Mouse (Mus musculus) bone marrow macrophage, adult 2 months (primary cell): ENCODE results near the gene Spin2g. TPM values are rescaled to one million over a fixed set of nuclear protein-coding genes. Genes with fewer than 3 reads are reported as not detected.
"Not testable (repeated sequence)": the region's sequence is repeated elsewhere in the genome, so short reads cannot be mapped to it uniquely, and the experiment has no call there.

ENCODE experiments used
- H3K27ac ChIP-seq: 2 replicates; pipeline ENCODE4 v1.5.1; 2012; ENCODE audit warnings: low read depth, low read length; ENCODE audit not compliant: insufficient read depth
- H3K4me1 ChIP-seq: 2 replicates; pipeline ENCODE4 v1.6.1; 2012; ENCODE audit warnings: low read length; ENCODE audit not compliant: control insufficient read depth, insufficient read depth
- H3K4me3 ChIP-seq: 2 replicates; pipeline ENCODE4 v1.5.1; 2012; ENCODE audit warnings: mild to moderate bottlenecking, low read length, moderate library complexity; ENCODE audit not compliant: insufficient read depth
- polyA plus RNA-seq: library from polyadenylated mRNA; stranded (reverse); fragments of >200 nt; gene quantifications from 2 replicates; pipeline ENCODE4 v1.2.4, GENCODE M21; 2012; ENCODE audit not compliant: missing spikeins, insufficient read depth, insufficient read length

The Spin2g gene
- not detected in 2 replicates for polyA plus RNA-seq

- not testable (repeated sequence) for H3K4me3 ChIP-seq, H3K27ac ChIP-seq, H3K4me1 ChIP-seq
Observed at GRCm38 (mm10) chrX:34238633-34239032, at the start of gene Spin2g. Gene Spin2g, minus strand, starts transcription at chrX:34238733.

Other genes starting within 250 kb of the Spin2g start
- gene Btbd35f9, start 77.2 kb downstream of the Spin2g start, polyA plus RNA-seq, result not detected in 2 replicates
- gene Btbd35f8, start 211.8 kb upstream of the Spin2g start, polyA plus RNA-seq, result not detected in 2 replicates